Mouse (Mus musculus) neutrophil, adult 65 days (primary cell): ENCODE results near the gene Prkce. TPM values are rescaled to one million over a fixed set of nuclear protein-coding genes. Genes with fewer than 3 reads are reported as not detected.

Source experiments
- total RNA-seq: library from RNA; stranded (reverse); gene quantifications from 2 replicates; pipeline ENCODE4 v1.2.4, GENCODE M21; 2023

Gene Prkce
- 14.3 and 21.4 TPM in 2 replicates for total RNA-seq

DNA sequence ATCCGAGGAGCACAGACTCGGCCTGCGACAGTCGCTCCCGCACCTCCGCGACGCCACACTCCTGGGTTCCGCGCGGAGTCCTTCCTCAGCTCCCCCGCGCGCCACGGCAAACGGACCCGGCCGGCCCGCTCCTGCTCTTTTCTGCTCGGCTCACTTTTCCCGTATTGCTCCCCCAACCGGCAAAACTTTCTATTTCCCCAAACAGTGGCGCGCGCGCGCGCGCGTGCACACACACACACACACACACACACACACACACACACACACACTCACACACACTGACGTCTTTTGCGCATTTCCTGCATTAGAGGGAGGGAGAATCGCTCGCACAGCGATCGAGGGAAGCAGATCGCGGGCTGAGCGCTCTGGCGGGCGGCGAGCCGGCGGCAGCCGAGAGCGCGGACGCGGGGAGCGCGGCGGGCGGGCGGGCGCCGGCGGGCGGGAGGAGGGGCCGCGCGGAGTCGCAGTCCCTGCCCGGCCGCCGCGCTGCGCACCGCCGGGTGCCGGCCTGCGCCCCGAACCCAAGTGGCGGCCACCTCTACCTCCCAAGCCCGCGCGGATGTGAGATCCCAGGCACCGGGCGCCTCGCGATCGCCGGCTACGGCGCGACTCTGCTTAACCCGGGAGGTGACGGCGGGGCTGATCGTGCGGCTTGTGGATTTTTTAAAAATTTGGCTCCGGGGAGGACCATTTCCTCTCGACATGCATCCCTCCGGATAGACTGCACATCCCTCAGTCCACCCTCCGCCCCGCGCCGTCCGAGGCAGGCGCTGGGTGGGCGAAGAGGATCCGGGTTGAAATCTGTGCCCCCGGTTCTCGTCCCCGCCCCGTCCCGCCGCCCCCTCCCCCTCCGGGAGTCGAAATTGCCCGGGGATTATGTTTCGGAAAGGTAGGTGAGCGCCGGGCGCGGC is at the start of gene Prkce:
Gene Prkce (plus strand): TSS at position 466 of the 911 bp plus-strand sequence.

DNA sequence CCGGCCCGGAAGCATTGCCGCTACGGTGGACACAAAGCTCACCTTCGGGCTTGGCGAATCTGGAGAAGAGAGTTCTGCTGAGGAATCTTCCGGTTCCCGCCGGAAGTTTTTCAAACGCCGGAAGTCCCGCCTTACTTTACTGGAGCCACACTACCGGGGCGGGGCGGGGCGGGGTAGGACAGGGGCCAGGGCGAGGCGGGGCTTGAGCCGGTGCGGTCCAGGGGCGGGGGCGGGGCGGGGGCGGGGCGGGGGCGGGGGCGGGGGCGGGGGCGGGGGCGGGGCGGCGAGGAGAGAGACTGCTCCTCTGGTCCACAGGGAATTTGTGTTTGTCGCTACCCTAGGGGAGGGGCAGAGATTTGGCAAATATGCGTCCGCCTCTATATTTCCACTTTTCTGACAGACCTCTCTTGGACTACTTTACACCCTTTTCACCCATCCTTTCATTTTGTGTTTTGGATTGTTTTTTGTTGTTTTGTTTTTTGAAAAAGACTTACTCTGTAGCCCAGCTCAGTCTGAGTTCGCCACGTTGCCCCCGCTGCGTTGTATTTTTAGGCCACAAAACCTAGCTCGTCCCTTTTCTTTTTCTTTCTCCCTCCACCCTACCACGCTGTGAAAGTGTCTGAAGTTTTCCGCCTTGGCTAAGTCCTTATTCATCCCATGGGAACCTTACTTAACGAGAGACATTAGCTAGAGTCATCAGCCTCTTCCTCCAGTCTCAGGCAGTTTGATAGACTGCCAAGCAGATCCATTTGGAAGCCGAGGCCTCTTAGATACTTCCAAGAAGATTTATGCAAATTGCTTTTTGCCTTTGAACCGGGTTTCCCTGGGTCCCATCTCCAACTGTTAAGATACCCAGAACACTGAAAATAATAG is 22.3 kb upstream of the Prkce start, which contains the start of gene Srbd1:
Gene Srbd1 (minus strand): TSS at position 97 of the 873 bp plus-strand sequence.

GRCm38 (mm10) chr17:86505183-86505631 is 337.6 kb downstream of the Prkce start, which contains the start of gene Gm10309:
Gm10309 (minus strand) TSS chr17:86505232.

Other genes starting within 250 kb of the Prkce start
- gene Srbd1, start 22.6 kb upstream of the Prkce start, total RNA-seq = 9.9 and 15.5 TPM in 2 replicates